Mouse (Mus musculus) midbrain, postnatal 0 days (tissue): ENCODE results near the gene Exosc5. TPM values are rescaled to one million over a fixed set of nuclear protein-coding genes. Genes with fewer than 3 reads are reported as not detected.
A peak's percentile ranks its signal among the peaks of the same experiment; 100 is the strongest.

Experiments used
- ATAC-seq: fragments of 200-750 bp; cut with Nextera tagmentation; 2 replicates; pipeline ENCODE4 v1.8.0; 2017; ENCODE audit warnings: moderate number of reproducible peaks, mild to moderate bottlenecking, moderate TSS enrichment, moderate library complexity; ENCODE audit not compliant: low FRiP score
- DNase-seq: peaks from one replicate; pipeline ENCODE4 v3.0.0-alpha.2; 2015; ENCODE audit warnings: low spot score
- H3K27ac ChIP-seq: fragments of 300-500 bp; sonication (generic); 2 replicates; pipeline ENCODE4 v1.5.1; 2014; ENCODE audit warnings: low read depth, mild to moderate bottlenecking, low read length, mixed read lengths
- H3K27me3 ChIP-seq: fragments of 300-500 bp; sonication (generic); 2 replicates; pipeline ENCODE4 v1.6.1; 2014; ENCODE audit warnings: low read length, control low read depth, mixed read lengths; ENCODE audit not compliant: insufficient read depth
- H3K36me3 ChIP-seq: fragments of 300-500 bp; sonication (generic); 2 replicates; pipeline ENCODE4 v1.6.1; 2014; ENCODE audit warnings: low read length, control low read depth, mixed read lengths; ENCODE audit not compliant: insufficient read depth
- H3K4me1 ChIP-seq: fragments of 300-500 bp; sonication (generic); 2 replicates; pipeline ENCODE4 v1.6.1; 2014; ENCODE audit warnings: mild to moderate bottlenecking, control low read depth, antibody characterized with exemption, low read length, mixed read lengths; ENCODE audit not compliant: insufficient read depth
- H3K4me2 ChIP-seq: fragments of 300-500 bp; sonication (generic); 2 replicates; pipeline ENCODE4 v1.6.1; 2014; ENCODE audit warnings: low read depth, mild to moderate bottlenecking, low read length, mixed read lengths; ENCODE audit not compliant: poor library complexity, severe bottlenecking
- H3K4me3 ChIP-seq: fragments of 300-500 bp; sonication (generic); 2 replicates; pipeline ENCODE4 v1.5.1; 2014; ENCODE audit warnings: low read depth, mild to moderate bottlenecking, low read length, moderate library complexity
- H3K9ac ChIP-seq: fragments of 300-500 bp; sonication (generic); replicated peaks from 2 replicates; pipeline ENCODE4 v1.6.1; 2014; ENCODE audit warnings: mild to moderate bottlenecking, low read length, moderate library complexity, mixed read lengths; ENCODE audit not compliant: poor library complexity, severe bottlenecking
- H3K9me3 ChIP-seq: fragments of 300-500 bp; sonication (generic); 2 replicates; pipeline ENCODE4 v1.6.1; 2016; ENCODE audit warnings: low read length, control low read depth
- CTCF ChIP-seq: IDR thresholded peaks from 2 replicates; pipeline ENCODE4 v1.5.1; 2016; ENCODE audit warnings: antibody characterized with exemption, mild to moderate bottlenecking
- WGBS: fragments of 180-500 bp; shearing (Covaris S2); extraction: QIAGEN DNeasy Blood & Tissue Kit; methylation state at CpG from one replicate; pipeline ENCODE4 v1.1.7; 2014; 5-methylcytosine and 5-hydroxymethylcytosine counted together
- polyA plus RNA-seq: library from polyadenylated mRNA; unstranded; fragments of >200 nt; fragmentation: Nextera tagmentation; extraction: Ambion mirVana; gene quantifications from 2 replicates; pipeline ENCODE4 v1.2.1, GENCODE M21; 2015
- total RNA-seq: library from RNA; depleted of rRNA; stranded (reverse); fragments of >200 nt; gene quantifications from 2 replicates; pipeline ENCODE4 v1.2.3, GENCODE M21; 2014; rRNA removed

Gene Exosc5
- 19.7 and 29.4 TPM in 2 replicates for total RNA-seq
- 27.3 and 29.5 TPM in 2 replicates for polyA plus RNA-seq

GRCm38 (mm10) chr7:25658657-25659472 is at the start of gene Exosc5, which contains the start of gene Bckdha:
TSS of gene Exosc5 (plus strand) at chr7:25659164.
TSS of gene Bckdha (minus strand) at chr7:25658981.
- H3K4me3 ChIP-seq, result peak within 1 kb of the TSS; percentile 70
- TF ChIP-seq CTCF, result no peak
- H3K4me1 ChIP-seq, result peaks cover 9% of the 10 kb centered on the region; the same call in 1 of the 2 replicates
- H3K9ac ChIP-seq, result peak within 1 kb of the TSS; percentile 73
- peak within 1 kb of the TSS; percentile 82 for H3K4me2 ChIP-seq
- DNase-seq (peak; percentile 100), ATAC-seq (peak; percentile 99)
- peak within 1 kb of the TSS; percentile 75 for H3K27ac ChIP-seq
- no peaks in the 10 kb centered on the region for H3K36me3 ChIP-seq
- no peaks in the 10 kb centered on the region for H3K9me3 ChIP-seq
- under 1% methylated on average over 46 of the region's 50 CpGs for WGBS
- no peaks in the 10 kb centered on the region for H3K27me3 ChIP-seq

- no peaks in the 10 kb centered on the region for H3K27me3 ChIP-seq
- H3K9me3 ChIP-seq, result 0 out of 2 replicates have a peak, but pooled peaks cover 3% of the 10 kb centered on the region
- 32% methylated on average over 6 of the region's 6 CpGs for WGBS
- no peak overlapping the region for H3K9ac ChIP-seq
- no peaks in the 10 kb centered on the region for H3K36me3 ChIP-seq
- H3K27ac ChIP-seq, result no peak overlapping the region
- no peak overlapping the region for H3K4me2 ChIP-seq
- DNase-seq, result no peak
- H3K4me1 ChIP-seq, result no peaks in the 10 kb centered on the region
- TF ChIP-seq CTCF, result no peak
- no peak overlapping the region for H3K4me3 ChIP-seq
- no peak for ATAC-seq
Observed at GRCm38 (mm10) chr7:25610056-25610455, 48.9 kb upstream of the Exosc5 start.

- DNase-seq (no peak), ATAC-seq (no peak)
- no peak for TF ChIP-seq CTCF
- Histone ChIP-seq H3K36me3 (no peaks in the 10 kb centered on the region), H3K9me3 (0 out of 2 replicates have a peak, but pooled peaks cover 3% of the 10 kb centered on the region), H3K4me1 (no peaks in the 10 kb centered on the region), H3K27ac (no peak overlapping the region), H3K4me2 (no peak overlapping the region), H3K27me3 (no peaks in the 10 kb centered on the region), H3K9ac (no peak overlapping the region), H3K4me3 (no peak overlapping the region)
- WGBS, result 39% methylated on average over 7 of the region's 7 CpGs
Observed at GRCm38 (mm10) chr7:25611501-25611900, 47.5 kb upstream of the Exosc5 start.

- Histone ChIP-seq H3K4me3 (no peak overlapping the region), H3K4me1 (no peaks in the 10 kb centered on the region), H3K36me3 (no peaks in the 10 kb centered on the region), H3K27ac (no peak overlapping the region), H3K9ac (no peak overlapping the region), H3K9me3 (no peaks in the 10 kb centered on the region), H3K27me3 (no peaks in the 10 kb centered on the region), H3K4me2 (no peak overlapping the region)
- ATAC-seq (no peak), DNase-seq (no peak)
- TF ChIP-seq CTCF, result no peak
- WGBS, result 96% methylated on average over 5 of the region's 5 CpGs
Observed at GRCm38 (mm10) chr7:25614086-25614485, 44.9 kb upstream of the Exosc5 start.

- WGBS, result 69% methylated on average over 21 of the region's 21 CpGs
- no peak overlapping the region for H3K4me3 ChIP-seq
- no peaks in the 10 kb centered on the region for H3K4me1 ChIP-seq
- no peak overlapping the region for H3K4me2 ChIP-seq
- H3K27me3 ChIP-seq, result no peaks in the 10 kb centered on the region
- no peak for DNase-seq
- no peak for TF ChIP-seq CTCF
- no peak overlapping the region for H3K9ac ChIP-seq
- no peaks in the 10 kb centered on the region for H3K9me3 ChIP-seq
- H3K36me3 ChIP-seq, result no peaks in the 10 kb centered on the region
- no peak for ATAC-seq
- H3K27ac ChIP-seq, result no peak overlapping the region
Observed at GRCm38 (mm10) chr7:25614831-25615705, 43.9 kb upstream of the Exosc5 start.
